Comparison of ENCODE assay signal across 22 mouse cellular contexts in genomic region chr3:52961661-52962060, GRCm38 (mm10). TPM values are rescaled to one million over a fixed set of nuclear protein-coding genes. Genes with fewer than 3 reads are reported as not detected.
A peak's percentile ranks its signal among the peaks of the same experiment; 100 is the strongest.
DNase-seq lines count a peak whose midpoint lies in the region; ATAC-seq and TF ChIP-seq lines count a peak whose summit lies in the region.
"Had no signal": no experiment of that assay in that cellular context is flagged by ENCODE, and none has a peak within 500 bp of the region (broad histone marks: within the 10 kb centered on the region; RNA-seq: fewer than 3 reads in every experiment).

No protein-coding gene starts in this region.

- peak; percentile 57 for TF ChIP-seq CTCF in forebrain, postnatal 0 days (IDR thresholded peaks at IDR 0.05; ENCODE audit: low read depth)
- TF ChIP-seq CTCF in kidney, postnatal 0 days (IDR thresholded peaks at IDR 0.05; ENCODE audit: low read depth), result peak; percentile 54
- peak; percentile 70 for TF ChIP-seq CTCF in midbrain, postnatal 0 days (IDR thresholded peaks at IDR 0.05)

- H3K27me3 ChIP-seq in forebrain, postnatal 0 days (ENCODE audit: insufficient read depth, low read length), result no peaks in the 10 kb centered on the region
- H3K27me3 ChIP-seq in forebrain, embryonic 15.5 days, result no peaks in the 10 kb centered on the region
- H3K27me3 ChIP-seq in kidney, postnatal 0 days (ENCODE audit: insufficient read depth, low read length), result no peaks in the 10 kb centered on the region
- H3K27me3 ChIP-seq in midbrain, postnatal 0 days (ENCODE audit: insufficient read depth, low read length), result no peaks in the 10 kb centered on the region
- peaks cover 3% of the 10 kb centered on the region; the same call in 1 of the 2 replicates for H3K27me3 ChIP-seq in midbrain, embryonic 15.5 days (replicated peaks)
- H3K27me3 ChIP-seq in splenic B cell, adult 2 months (ENCODE audit: control insufficient read depth, insufficient read depth, low read length, poor library complexity, severe bottlenecking), result no peaks in the 10 kb centered on the region
- H3K27me3 ChIP-seq: heart, embryonic 13.5 days; limb, embryonic 13.5 days; liver, embryonic 13.5 days; lung, embryonic 15.5 days had no signal

- no peak overlapping the region for H3K4me2 ChIP-seq in forebrain, postnatal 0 days (ENCODE audit: low read depth)
- no peak overlapping the region for H3K4me2 ChIP-seq in forebrain, embryonic 15.5 days (replicated peaks)
- H3K4me2 ChIP-seq in kidney, postnatal 0 days (ENCODE audit: low read length), result no peak overlapping the region
- no peak overlapping the region for H3K4me2 ChIP-seq in midbrain, postnatal 0 days (ENCODE audit: low read depth, low read length, poor library complexity, severe bottlenecking)
- no peak overlapping the region for H3K4me2 ChIP-seq in midbrain, embryonic 15.5 days
- H3K4me2 ChIP-seq: heart, embryonic 13.5 days; hindbrain, embryonic 14.5 days; limb, embryonic 13.5 days; liver, embryonic 13.5 days; lung, embryonic 15.5 days had no signal

- H3K4me3 ChIP-seq in forebrain, postnatal 0 days (ENCODE audit: low read depth, low read length), result no peak overlapping the region
- H3K4me3 ChIP-seq in forebrain, embryonic 15.5 days, result no peak overlapping the region
- H3K4me3 ChIP-seq in kidney, postnatal 0 days (replicated peaks; ENCODE audit: low read depth, low read length), result no peak overlapping the region
- H3K4me3 ChIP-seq in midbrain, postnatal 0 days (ENCODE audit: low read depth, low read length), result no peak overlapping the region
- no peak overlapping the region for H3K4me3 ChIP-seq in midbrain, embryonic 15.5 days
- H3K4me3 ChIP-seq: heart, embryonic 13.5 days; limb, embryonic 13.5 days; liver, embryonic 13.5 days; lung, embryonic 15.5 days had no signal

- WGBS in forebrain, postnatal 0 days, result 76% methylated on average over 3 of the region's 3 CpGs
- WGBS in forebrain, embryonic 15.5 days, result 81% methylated on average over 3 of the region's 3 CpGs
- 73% methylated on average over 3 of the region's 3 CpGs for WGBS in kidney, postnatal 0 days
- 69% methylated on average over 3 of the region's 3 CpGs for WGBS in midbrain, postnatal 0 days
- 86% methylated on average over 3 of the region's 3 CpGs for WGBS in midbrain, embryonic 15.5 days

- no peaks in the 10 kb centered on the region for H3K4me1 ChIP-seq in forebrain, postnatal 0 days (ENCODE audit: insufficient read depth)
- peaks cover 9% of the 10 kb centered on the region for H3K4me1 ChIP-seq in forebrain, embryonic 15.5 days
- no peaks in the 10 kb centered on the region for H3K4me1 ChIP-seq in kidney, postnatal 0 days (replicated peaks; ENCODE audit: insufficient read depth, low read length)
- H3K4me1 ChIP-seq in midbrain, postnatal 0 days (ENCODE audit: insufficient read depth, low read length), result no peaks in the 10 kb centered on the region
- H3K4me1 ChIP-seq in midbrain, embryonic 15.5 days, result no peaks in the 10 kb centered on the region
- H3K4me1 ChIP-seq: liver, embryonic 13.5 days had no signal

- no peak overlapping the region for H3K9ac ChIP-seq in forebrain, postnatal 0 days
- H3K9ac ChIP-seq in forebrain, embryonic 15.5 days (replicated peaks), result no peak overlapping the region
- no peak overlapping the region for H3K9ac ChIP-seq in kidney, postnatal 0 days (ENCODE audit: low read depth, low read length)
- H3K9ac ChIP-seq in midbrain, postnatal 0 days (replicated peaks; ENCODE audit: low read length, poor library complexity, severe bottlenecking), result no peak overlapping the region
- no peak overlapping the region for H3K9ac ChIP-seq in midbrain, embryonic 15.5 days
- H3K9ac ChIP-seq: heart, embryonic 13.5 days; hindbrain, embryonic 14.5 days; limb, embryonic 13.5 days; liver, embryonic 13.5 days; lung, embryonic 15.5 days had no signal

- no peaks in the 10 kb centered on the region for H3K9me3 ChIP-seq in forebrain, postnatal 0 days (ENCODE audit: low read length)
- no peaks in the 10 kb centered on the region for H3K9me3 ChIP-seq in forebrain, embryonic 15.5 days
- H3K9me3 ChIP-seq in kidney, postnatal 0 days (replicated peaks; ENCODE audit: low read length), result no peaks in the 10 kb centered on the region
- no peaks in the 10 kb centered on the region for H3K9me3 ChIP-seq in midbrain, postnatal 0 days (ENCODE audit: low read length)
- H3K9me3 ChIP-seq in midbrain, embryonic 15.5 days, result no peaks in the 10 kb centered on the region
- H3K9me3 ChIP-seq: limb, embryonic 13.5 days; liver, embryonic 13.5 days; lung, embryonic 15.5 days had no signal

- DNase-seq in forebrain, postnatal 0 days, result peak; percentile 59
- DNase-seq in kidney, postnatal 0 days (ENCODE audit: low spot score), result peak; percentile 51
- DNase-seq in kidney, adult 8-10 months, result no peak
- DNase-seq in midbrain, postnatal 0 days (ENCODE audit: low spot score), result peak; percentile 42
- peak; percentile 12 for DNase-seq in splenic B cell, adult 2 months (ENCODE audit: low read depth, low spot score)
- no peak for DNase-seq in adrenal gland, postnatal 10 days
- DNase-seq: adrenal gland, adult 8-10 months; cerebellum, adult 8-10 months; cerebellum, postnatal 36 days; gastrocnemius, postnatal 14 days; heart, postnatal 36 days; liver, embryonic 13.5 days; thymus, postnatal 14 days had no signal

- no peaks in the 10 kb centered on the region for H3K36me3 ChIP-seq in forebrain, postnatal 0 days (ENCODE audit: insufficient read depth)
- no peaks in the 10 kb centered on the region for H3K36me3 ChIP-seq in forebrain, embryonic 15.5 days
- no peaks in the 10 kb centered on the region for H3K36me3 ChIP-seq in kidney, postnatal 0 days (ENCODE audit: insufficient read depth, low read length)
- H3K36me3 ChIP-seq in midbrain, postnatal 0 days (ENCODE audit: insufficient read depth, low read length), result no peaks in the 10 kb centered on the region
- no peaks in the 10 kb centered on the region for H3K36me3 ChIP-seq in midbrain, embryonic 15.5 days (replicated peaks)
- H3K36me3 ChIP-seq in splenic B cell, adult 2 months (ENCODE audit: control insufficient read depth, insufficient read depth, low read length, poor library complexity, severe bottlenecking), result no peaks in the 10 kb centered on the region
- H3K36me3 ChIP-seq: heart, embryonic 13.5 days; limb, embryonic 13.5 days; liver, embryonic 13.5 days; lung, embryonic 15.5 days had no signal

- ATAC-seq in forebrain, postnatal 0 days, result no peak
- no peak for ATAC-seq in forebrain, embryonic 15.5 days (replicated peaks)
- no peak for ATAC-seq in kidney, postnatal 0 days (replicated peaks; ENCODE audit: low FRiP score, low read depth)
- ATAC-seq in midbrain, postnatal 0 days (ENCODE audit: low FRiP score), result no peak
- ATAC-seq in midbrain, embryonic 15.5 days (replicated peaks), result no peak
- ATAC-seq: forebrain, embryonic 14.5 days; intestine, embryonic 16.5 days had no signal

- H3K27ac ChIP-seq in forebrain, postnatal 0 days (ENCODE audit: low read depth, low read length), result no peak overlapping the region
- H3K27ac ChIP-seq in forebrain, embryonic 15.5 days (replicated peaks), result no peak overlapping the region
- no peak overlapping the region for H3K27ac ChIP-seq in kidney, postnatal 0 days
- H3K27ac ChIP-seq in midbrain, postnatal 0 days (ENCODE audit: low read depth, low read length), result no peak overlapping the region
- H3K27ac ChIP-seq in midbrain, embryonic 15.5 days, result no peak overlapping the region
- H3K27ac ChIP-seq: heart, embryonic 13.5 days; hindbrain, embryonic 14.5 days; limb, embryonic 13.5 days; liver, embryonic 13.5 days; lung, embryonic 15.5 days; macrophage had no signal

RNA-seq across cellular contexts. Expression of gene Cog6, which starts 55.4 kb away (rescaled TPM):
- 42.8 and 44.9 TPM in 2 replicates for total RNA-seq in forebrain, postnatal 0 days (2014; rRNA removed)
- 28.3 and 31.3 TPM in 2 replicates for polyA plus RNA-seq in forebrain, postnatal 0 days (2015; fragmentation: Nextera tagmentation; extraction: Ambion mirVana)
- 63.9 and 72.0 TPM in 2 replicates for polyA plus RNA-seq in forebrain, embryonic 15.5 days (2015; fragmentation: Nextera tagmentation; extraction: Ambion mirVana)
- polyA plus RNA-seq in kidney, postnatal 0 days (2015; fragmentation: Nextera tagmentation; extraction: Ambion mirVana), result 42.1 and 44.4 TPM in 2 replicates
- 37.2 and 37.5 TPM in 2 replicates for total RNA-seq in midbrain, postnatal 0 days (2014; rRNA removed)
- 28.0 and 30.9 TPM in 2 replicates for polyA plus RNA-seq in midbrain, postnatal 0 days (2015; fragmentation: Nextera tagmentation; extraction: Ambion mirVana)
- polyA plus RNA-seq in midbrain, embryonic 15.5 days (2015; fragmentation: Nextera tagmentation; extraction: Ambion mirVana), result 59.6 and 63.8 TPM in 2 replicates
- 10 to 100 TPM; 33.8 to 40.6 TPM for total RNA-seq in adrenal gland, postnatal 10 days (2021)

Comparison
In these comparisons a context has a peak if more than half of its experiments do, and no peak if none do; other contexts are left out.
1. DNase-seq: peak in forebrain, postnatal 0 days (single experiment), kidney, postnatal 0 days (single experiment), midbrain, postnatal 0 days (single experiment) and splenic B cell, adult 2 months (single experiment); none in kidney, adult 8-10 months (0 of 2) and adrenal gland, postnatal 10 days (single experiment).
2. Peak in every context shown above with its lines, with median percentiles within 50 percentile points of each other: CTCF ChIP-seq.